Mouse (Mus musculus): ENCODE results near the gene Stag3. TPM values are rescaled to one million over a fixed set of nuclear protein-coding genes. Genes with fewer than 3 reads are reported as not detected.

Gene Stag3
- polyA plus RNA-seq (2015; fragmentation: Nextera tagmentation; extraction: Ambion mirVana), result 1.5 and 1.6 TPM in 2 replicates

- H3K27ac ChIP-seq, result no peak within 1 kb of the TSS
- WGBS (ENCODE audit: insufficient replicate concordance), result under 1% methylated on average over 56 of the region's 56 CpGs
- peak within 1 kb of the TSS; percentile 61 for H3K9ac ChIP-seq
Measured at GRCm38 (mm10) chr5:138279585-138280424, at the start of gene Stag3, which contains the start of the genes Gm43720 and Gpc2. Stag3 (plus strand) TSS chr5:138280240. Gm43720 (minus strand) TSS chr5:138279958. Gpc2 (minus strand) TSS chr5:138280005.

GRCm38 (mm10) chr5:138233778-138234177 lies 46.3 kb upstream of the Stag3 start:
- Histone ChIP-seq H3K4me3 (replicated peaks) (no peak overlapping the region), H3K4me2 (no peak overlapping the region), H3K36me3 (no peaks in the 10 kb centered on the region), H3K4me1 (replicated peaks) (no peaks in the 10 kb centered on the region), H3K9ac (no peak overlapping the region), H3K27ac (no peak overlapping the region), H3K9me3 (replicated peaks) (no peaks in the 10 kb centered on the region), H3K27me3 (no peaks in the 10 kb centered on the region)
- no peak for ATAC-seq (ENCODE audit: low read depth)
- 80% methylated on average over 2 of the region's 2 CpGs for WGBS (ENCODE audit: insufficient replicate concordance)
- no peak for DNase-seq

More at GRCm38 (mm10) chr5:138279585-138280424, at the start of gene Stag3, which contains the start of the genes Gm43720 and Gpc2:
- peaks cover 24% of the 10 kb centered on the region for H3K27me3 ChIP-seq
- ATAC-seq (ENCODE audit: low read depth), result peak; percentile 98
- peak within 1 kb of the TSS; percentile 57 for H3K4me3 ChIP-seq (replicated peaks)
- H3K4me1 ChIP-seq (replicated peaks), result peaks cover 28% of the 10 kb centered on the region
- peak within 1 kb of the TSS; percentile 82 for H3K4me2 ChIP-seq
- peak; percentile 96 for DNase-seq
- no peaks in the 10 kb centered on the region for H3K36me3 ChIP-seq
- H3K9me3 ChIP-seq (replicated peaks), result 0 out of 2 replicates have a peak, but pooled peaks cover 4% of the 10 kb centered on the region

DNA sequence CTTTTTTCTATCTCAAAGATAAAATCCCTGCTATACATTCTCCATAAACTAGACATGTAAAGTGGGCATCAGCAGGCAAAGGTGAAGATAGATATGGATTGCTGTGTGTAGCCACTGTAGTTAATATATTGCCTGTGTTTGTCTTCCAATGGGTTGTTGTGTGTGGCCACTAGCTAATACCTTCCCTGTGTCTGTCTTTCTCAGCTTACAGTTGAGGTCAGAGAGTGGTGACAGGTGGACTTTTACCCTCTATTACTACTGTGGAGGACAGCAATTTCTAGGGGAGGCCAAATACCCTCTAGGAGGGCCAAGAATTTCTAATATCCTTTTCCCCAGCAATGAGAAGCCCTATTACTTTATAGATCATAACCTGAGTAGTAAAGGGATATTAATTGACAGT lies 45.8 kb upstream of the Stag3 start:
- H3K9ac ChIP-seq, result no peak overlapping the region
- no peak overlapping the region for H3K4me2 ChIP-seq
- no peaks in the 10 kb centered on the region for H3K27me3 ChIP-seq
- DNase-seq (no peak), ATAC-seq (ENCODE audit: low read depth) (no peak)
- no peaks in the 10 kb centered on the region for H3K4me1 ChIP-seq (replicated peaks)
- no peaks in the 10 kb centered on the region for H3K36me3 ChIP-seq
- H3K4me3 ChIP-seq (replicated peaks), result no peak overlapping the region
- H3K27ac ChIP-seq, result no peak overlapping the region
- no peaks in the 10 kb centered on the region for H3K9me3 ChIP-seq (replicated peaks)

GRCm38 (mm10) chr5:138241511-138241910 lies 38.5 kb upstream of the Stag3 start:
- no peaks in the 10 kb centered on the region for H3K36me3 ChIP-seq
- DNase-seq, result no peak
- WGBS (ENCODE audit: insufficient replicate concordance), result 11% methylated on average over 2 of the region's 2 CpGs

GRCm38 (mm10) chr5:138251144-138251543 lies 28.9 kb upstream of the Stag3 start:
- H3K27ac ChIP-seq, result no peak overlapping the region
- no peaks in the 10 kb centered on the region for H3K9me3 ChIP-seq (replicated peaks)
- H3K4me1 ChIP-seq (replicated peaks), result peaks cover 13% of the 10 kb centered on the region
- H3K4me3 ChIP-seq (replicated peaks), result no peak overlapping the region
- 77% methylated on average over 12 of the region's 12 CpGs for WGBS (ENCODE audit: insufficient replicate concordance)
- DNase-seq (no peak), ATAC-seq (ENCODE audit: low read depth) (no peak)
- no peaks in the 10 kb centered on the region for H3K36me3 ChIP-seq
- H3K4me2 ChIP-seq, result no peak overlapping the region
- H3K9ac ChIP-seq, result no peak overlapping the region
- H3K27me3 ChIP-seq, result no peaks in the 10 kb centered on the region

More at GRCm38 (mm10) chr5:138241511-138241910, 38.5 kb upstream of the Stag3 start:
- H3K27ac ChIP-seq, result no peak overlapping the region
- H3K9me3 ChIP-seq (replicated peaks), result no peaks in the 10 kb centered on the region
- no peak for ATAC-seq (ENCODE audit: low read depth)
- H3K4me1 ChIP-seq (replicated peaks), result no peaks in the 10 kb centered on the region
- no peaks in the 10 kb centered on the region for H3K27me3 ChIP-seq
- H3K9ac ChIP-seq, result no peak overlapping the region
- H3K4me2 ChIP-seq, result no peak overlapping the region
- no peak overlapping the region for H3K4me3 ChIP-seq (replicated peaks)

DNA sequence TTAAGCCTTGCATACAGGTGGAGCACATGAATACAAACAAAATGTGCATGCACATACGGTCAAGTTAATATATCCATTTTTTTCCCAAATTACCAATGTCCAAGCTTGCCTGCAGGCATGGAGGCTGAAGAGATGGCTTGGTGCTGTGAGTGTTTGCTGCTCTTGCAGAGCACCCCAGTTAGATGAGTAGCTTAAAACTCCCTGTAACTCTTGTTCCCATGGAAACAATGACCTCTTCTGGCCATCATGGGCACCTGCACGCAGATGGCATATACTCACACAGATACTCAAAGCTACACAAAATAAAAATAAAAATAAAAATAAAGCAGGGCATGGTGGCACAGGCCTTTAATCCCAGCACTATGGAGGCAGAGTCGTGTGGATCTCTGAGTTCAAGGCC lies 27.0 kb upstream of the Stag3 start:
- H3K4me2 ChIP-seq, result no peak overlapping the region
- ATAC-seq (ENCODE audit: low read depth), result no peak
- peaks cover 32% of the 10 kb centered on the region for H3K4me1 ChIP-seq (replicated peaks)

GRCm38 (mm10) chr5:138255353-138256093 lies 24.5 kb upstream of the Stag3 start, which contains the start of gene Lamtor4:
Lamtor4 (plus strand) TSS chr5:138255482.
- peak within 1 kb of the TSS; percentile 78 for H3K4me3 ChIP-seq (replicated peaks)
- under 1% methylated on average over 38 of the region's 38 CpGs for WGBS (ENCODE audit: insufficient replicate concordance)
- ATAC-seq (ENCODE audit: low read depth) (peak; percentile 99), DNase-seq (peak; percentile 95)
- H3K9ac ChIP-seq, result peak within 1 kb of the TSS; percentile 80
- no peaks in the 10 kb centered on the region for H3K9me3 ChIP-seq (replicated peaks)
- H3K27me3 ChIP-seq, result no peaks in the 10 kb centered on the region
- H3K4me2 ChIP-seq, result peak within 1 kb of the TSS; percentile 88
- peak within 1 kb of the TSS; percentile 80 for H3K27ac ChIP-seq
- H3K4me1 ChIP-seq (replicated peaks), result peaks cover 57% of the 10 kb centered on the region
- H3K36me3 ChIP-seq, result peaks cover 31% of the 10 kb centered on the region

More for the DNA sequence above, 27.0 kb upstream of the Stag3 start:
- Histone ChIP-seq H3K9me3 (replicated peaks) (no peaks in the 10 kb centered on the region), H3K27me3 (no peaks in the 10 kb centered on the region), H3K4me3 (replicated peaks) (no peak overlapping the region), H3K27ac (no peak overlapping the region), H3K36me3 (peaks cover 7% of the 10 kb centered on the region), H3K9ac (no peak overlapping the region)
- DNase-seq, result no peak
- WGBS (ENCODE audit: insufficient replicate concordance), result 78% methylated on average over 3 of the region's 3 CpGs

- Histone ChIP-seq H3K9me3 (replicated peaks) (no peaks in the 10 kb centered on the region), H3K27ac (peak overlapping the region; percentile 80), H3K36me3 (peaks cover 36% of the 10 kb centered on the region), H3K4me1 (replicated peaks) (peaks cover 62% of the 10 kb centered on the region), H3K4me2 (peak overlapping the region; percentile 88), H3K27me3 (no peaks in the 10 kb centered on the region), H3K4me3 (replicated peaks) (peak overlapping the region; percentile 78), H3K9ac (peak overlapping the region; percentile 80)
- DNase-seq (no peak), ATAC-seq (ENCODE audit: low read depth) (0 out of 2 replicates have a peak, but pooled peaks have one; percentile 0)
- WGBS (ENCODE audit: insufficient replicate concordance), result 20% methylated on average over 7 of the region's 7 CpGs
Measured at GRCm38 (mm10) chr5:138256094-138256467, 24.0 kb upstream of the Stag3 start.

GRCm38 (mm10) chr5:138256966-138257584 lies 23.0 kb upstream of the Stag3 start:
- Histone ChIP-seq H3K27me3 (no peaks in the 10 kb centered on the region), H3K27ac (peak overlapping the region; percentile 65), H3K9me3 (replicated peaks) (no peaks in the 10 kb centered on the region), H3K4me1 (replicated peaks) (peaks cover 72% of the 10 kb centered on the region), H3K4me2 (peak overlapping the region; percentile 88), H3K4me3 (replicated peaks) (peak overlapping the region; percentile 78; the same call in 1 of the 2 replicates), H3K36me3 (peaks cover 46% of the 10 kb centered on the region), H3K9ac (no peak overlapping the region)
- WGBS (ENCODE audit: insufficient replicate concordance), result 31% methylated on average over 10 of the region's 10 CpGs
- ATAC-seq (ENCODE audit: low read depth), result no peak
- DNase-seq, result no peak

DNA sequence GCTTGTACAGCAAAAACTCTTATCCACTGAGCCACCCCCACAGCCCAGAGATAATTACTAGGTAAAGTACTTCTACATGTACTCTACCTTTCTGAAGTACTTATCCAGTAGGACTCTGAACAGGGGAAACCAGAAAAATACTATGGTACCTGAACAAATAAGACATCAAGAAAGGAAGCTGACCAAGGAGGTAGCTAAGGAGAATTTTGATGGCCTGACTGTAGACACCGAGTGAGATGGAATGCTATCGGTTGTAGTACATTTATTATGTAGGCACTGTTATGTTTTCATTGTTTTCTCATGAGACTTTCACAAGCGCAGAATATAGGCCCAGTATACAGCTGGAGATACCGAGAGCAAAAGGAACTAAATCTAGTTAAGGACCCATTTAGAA lies 22.5 kb upstream of the Stag3 start:
- Histone ChIP-seq H3K27me3 (no peaks in the 10 kb centered on the region), H3K9ac (no peak overlapping the region), H3K4me3 (replicated peaks) (no peak overlapping the region), H3K9me3 (replicated peaks) (no peaks in the 10 kb centered on the region), H3K27ac (peak overlapping the region; percentile 65), H3K36me3 (peaks cover 46% of the 10 kb centered on the region), H3K4me1 (replicated peaks) (peaks cover 77% of the 10 kb centered on the region), H3K4me2 (peak overlapping the region; percentile 88; the same call in 1 of the 2 replicates)
- no peak for DNase-seq
- ATAC-seq (ENCODE audit: low read depth), result no peak
- WGBS (ENCODE audit: insufficient replicate concordance), result 70% methylated on average over 4 of the region's 4 CpGs

DNA sequence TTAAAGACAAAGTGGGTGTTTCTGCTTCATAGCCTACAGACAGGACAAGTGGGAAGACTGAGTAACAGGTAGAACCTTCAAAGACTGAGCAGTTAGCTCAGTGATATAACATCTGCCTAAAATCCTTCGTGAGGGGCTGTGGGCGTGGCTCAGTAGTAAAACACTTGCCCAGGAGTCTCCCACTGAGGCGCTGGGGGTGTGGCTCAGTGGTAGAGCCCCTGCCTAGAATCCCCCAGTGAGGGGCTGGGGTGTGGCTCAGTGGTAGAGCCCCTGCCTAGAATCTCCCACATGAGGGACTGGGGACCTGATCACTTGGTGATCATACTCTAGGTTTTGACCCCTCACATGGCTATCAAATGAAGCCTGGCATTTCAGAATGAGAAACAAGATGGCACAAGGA lies 22.0 kb upstream of the Stag3 start:
- Histone ChIP-seq H3K4me2 (peak overlapping the region; percentile 88; the same call in 1 of the 2 replicates), H3K27me3 (no peaks in the 10 kb centered on the region), H3K9ac (no peak overlapping the region), H3K4me3 (replicated peaks) (no peak overlapping the region), H3K36me3 (peaks cover 46% of the 10 kb centered on the region), H3K4me1 (replicated peaks) (peaks cover 82% of the 10 kb centered on the region), H3K27ac (peak overlapping the region; percentile 47), H3K9me3 (replicated peaks) (no peaks in the 10 kb centered on the region)
- no peak for DNase-seq
- 33% methylated on average over 3 of the region's 3 CpGs for WGBS (ENCODE audit: insufficient replicate concordance)
- ATAC-seq (ENCODE audit: low read depth), result no peak
